Mouse (Mus musculus) cerebellum, postnatal 36 days (tissue): Measurements from ENCODE around the gene Phactr1.
A peak's percentile ranks its signal among the peaks of the same experiment; 100 is the strongest.

ENCODE experiments used
- DNase-seq, 2 experiments: peaks; one replicate each; pipeline ENCODE4 v3.0.0; 2021 to 2022; ENCODE audit warnings: mixed read lengths in 2 of 2

Gene Phactr1

DNA sequence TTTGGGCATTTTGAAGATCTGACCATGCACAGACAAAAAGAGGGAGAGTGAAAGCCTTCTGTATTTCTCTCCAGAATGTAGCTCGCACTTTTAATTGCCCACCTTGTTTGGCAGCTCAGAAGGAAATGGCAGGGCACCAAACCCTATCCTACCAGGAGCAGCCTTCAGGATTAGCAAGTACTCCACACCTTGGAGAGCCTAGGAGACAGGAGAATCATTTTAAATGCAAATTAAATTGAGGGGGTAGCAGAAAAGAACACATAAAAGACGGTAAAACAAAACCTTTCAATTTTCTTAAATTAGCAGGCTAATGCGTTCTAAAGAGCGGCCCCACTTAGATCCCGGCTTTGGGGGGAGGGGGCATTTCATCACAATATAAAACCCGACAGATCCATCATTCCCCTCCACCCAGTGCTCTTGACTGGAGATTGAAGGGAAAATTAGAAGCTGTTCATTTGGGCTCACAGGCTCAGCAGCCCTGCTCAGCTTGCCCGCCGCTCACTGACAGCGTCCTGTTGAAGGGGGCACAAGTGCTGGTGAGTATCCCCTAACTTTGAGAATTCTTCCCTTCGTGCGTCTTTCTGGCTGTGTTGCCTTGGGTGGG lies at the start of gene Phactr1:
Gene Phactr1 (plus strand): TSS at position 233 of the 604 bp plus-strand sequence.
- DNase-seq, result no peak

DNA sequence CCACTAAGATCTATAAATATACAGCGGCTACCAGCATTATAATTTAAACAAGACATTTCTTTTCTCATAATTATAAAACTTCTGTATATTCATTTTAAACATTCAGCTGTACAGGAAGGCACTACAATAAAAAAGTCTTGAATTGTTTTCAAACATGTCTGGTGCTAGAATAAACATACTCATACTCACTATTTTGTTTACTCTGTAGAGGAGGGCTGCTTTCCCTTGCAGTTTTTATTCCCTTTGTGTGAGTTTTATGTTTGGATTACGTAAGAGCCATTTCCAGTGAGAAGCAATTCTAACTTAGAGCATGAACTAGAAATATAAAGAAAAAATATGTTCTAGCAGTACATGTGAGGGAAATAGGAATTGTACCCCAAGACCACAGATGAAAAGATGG lies 45.5 kb upstream of the Phactr1 start:
- DNase-seq, result no peak

DNA sequence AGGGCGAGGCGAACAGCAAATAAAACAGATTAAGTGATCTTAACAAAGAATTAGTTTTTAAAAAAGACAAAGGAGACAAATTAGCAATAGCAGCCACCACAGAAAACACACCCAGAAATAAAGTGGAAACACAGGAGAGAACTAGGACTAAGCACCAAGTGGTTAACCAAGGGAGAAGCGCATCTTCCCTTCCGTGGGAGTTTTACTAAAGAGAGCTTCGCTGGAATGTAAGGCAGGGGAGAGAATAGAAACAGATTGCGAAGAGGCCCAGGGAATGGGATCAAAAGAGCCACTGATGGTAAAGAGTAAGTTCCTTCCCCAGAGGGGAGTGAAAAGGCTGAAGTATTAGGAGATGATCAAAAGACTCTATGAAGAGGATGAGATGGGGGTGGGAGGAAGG lies 30.2 kb upstream of the Phactr1 start:
- DNase-seq, result no peak

DNA sequence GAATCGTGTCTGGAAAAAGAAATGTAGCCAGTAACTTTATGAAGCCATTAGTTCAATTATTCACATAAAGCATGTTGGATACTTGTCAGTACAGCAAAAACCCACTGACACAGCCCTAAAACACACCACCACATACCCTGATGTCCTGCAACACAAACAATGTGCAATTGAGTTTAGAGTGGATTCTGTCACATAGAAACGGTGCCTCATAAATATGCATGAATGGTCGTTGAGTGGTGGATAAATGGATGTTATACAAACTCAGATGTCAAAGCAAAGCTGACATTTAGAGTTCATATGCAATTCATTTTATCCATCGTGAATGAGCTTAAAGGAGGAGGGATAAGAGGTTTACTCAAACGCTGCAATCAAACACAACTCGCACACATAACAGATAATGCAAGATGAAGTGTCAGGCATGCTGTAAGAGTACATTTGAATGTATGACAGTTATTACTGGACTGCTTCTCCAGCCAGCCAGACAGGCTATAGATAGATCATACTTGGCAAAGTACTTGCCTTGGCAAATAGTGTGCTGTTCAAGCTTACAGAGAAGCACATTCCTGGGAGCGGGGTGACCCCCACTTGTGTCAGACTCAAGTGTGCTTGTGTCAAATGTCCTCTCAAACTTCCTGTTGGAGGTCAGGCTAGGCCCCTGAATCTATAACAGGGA lies 23.6 kb upstream of the Phactr1 start:
- DNase-seq, result no peak

DNA sequence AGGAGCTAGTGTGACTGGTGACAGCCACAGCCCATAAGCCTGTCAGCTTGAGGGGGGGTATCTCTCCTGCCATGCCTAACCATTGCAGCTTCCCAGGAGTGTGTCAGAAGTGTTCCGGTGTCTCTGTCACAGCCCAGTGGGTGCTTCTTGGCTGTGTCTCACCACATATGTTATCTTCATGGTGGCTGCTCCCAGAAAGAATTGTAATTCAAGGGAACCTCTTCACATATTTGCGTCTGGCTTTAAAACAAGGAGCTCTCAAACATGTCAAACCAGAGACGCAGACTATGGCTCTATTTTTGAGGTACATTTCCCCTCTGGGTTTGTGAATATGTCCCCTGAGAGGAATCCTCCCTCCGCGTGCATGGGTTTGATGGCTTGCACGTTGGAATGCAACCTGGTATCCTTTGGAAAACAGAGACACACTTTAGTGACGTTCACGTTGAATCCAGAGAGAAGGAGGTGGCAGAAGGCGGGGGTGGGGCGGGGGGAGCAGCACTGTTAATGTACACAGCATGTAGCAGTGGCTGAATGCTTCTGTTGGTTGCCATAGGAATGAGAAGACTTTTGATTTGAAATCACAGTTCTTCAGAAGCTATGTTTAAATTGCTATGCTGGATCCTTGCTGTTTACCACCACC lies 8.7 kb upstream of the Phactr1 start:
- DNase-seq, result peak; percentile 30 to 43

DNA sequence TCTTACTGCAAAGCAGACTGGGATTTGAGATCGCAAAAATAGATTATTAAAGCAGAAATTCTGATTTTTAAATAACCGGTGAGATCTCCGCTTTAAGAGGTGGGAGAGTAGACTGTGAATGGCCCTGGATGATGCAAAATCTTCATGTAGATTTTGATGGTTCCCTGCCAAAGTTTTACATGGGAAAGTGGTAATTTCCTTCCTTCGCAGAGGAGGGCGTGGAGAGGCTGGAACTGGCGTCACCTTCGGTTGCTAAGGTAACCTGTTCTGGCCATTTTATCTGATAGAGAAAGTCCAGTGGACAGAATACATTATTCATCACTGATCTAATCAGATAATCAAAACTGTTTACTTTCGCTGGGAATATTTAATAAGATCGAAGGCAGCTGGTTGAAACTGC lies 876 bp downstream of the Phactr1 start:
- DNase-seq, result no peak

DNA sequence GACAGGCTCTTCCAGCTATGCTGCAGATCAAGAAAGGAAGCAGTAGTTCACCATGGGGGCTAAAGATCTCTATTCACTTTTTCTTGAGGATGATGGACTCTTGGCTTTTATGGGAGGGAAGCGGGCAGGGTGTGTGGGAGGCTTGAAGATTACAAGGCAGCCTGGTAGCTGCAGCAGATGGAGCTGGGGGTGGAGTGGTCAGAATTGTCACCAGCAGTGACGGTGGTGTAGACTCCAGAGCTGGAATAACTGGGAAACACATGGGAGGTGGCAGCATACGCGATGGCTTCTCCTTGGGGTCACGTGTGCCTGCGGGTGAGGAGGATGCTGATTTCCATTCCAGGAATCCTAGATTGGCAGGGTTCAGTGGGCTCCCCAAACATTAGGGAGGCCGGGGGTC lies 3.8 kb downstream of the Phactr1 start:
- no peak for DNase-seq

DNA sequence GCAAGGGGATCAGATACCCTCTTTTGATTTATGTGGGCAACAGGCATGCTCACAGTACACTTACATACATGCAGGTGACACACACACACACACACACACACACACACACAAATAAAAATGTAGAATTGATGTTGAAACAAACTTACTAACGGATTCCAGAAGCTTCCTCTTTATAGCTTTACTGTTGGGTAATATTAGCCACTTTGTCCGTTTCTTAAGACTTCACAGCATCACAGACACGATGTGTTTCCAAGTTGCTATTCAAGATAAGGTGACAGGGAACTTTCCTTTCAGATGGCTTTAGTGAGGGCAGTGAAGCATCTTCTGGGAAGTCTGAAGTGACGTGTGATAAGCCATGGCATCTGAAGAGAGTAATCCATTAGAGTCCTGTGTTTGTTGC lies 11.8 kb downstream of the Phactr1 start:
- no peak for DNase-seq

DNA sequence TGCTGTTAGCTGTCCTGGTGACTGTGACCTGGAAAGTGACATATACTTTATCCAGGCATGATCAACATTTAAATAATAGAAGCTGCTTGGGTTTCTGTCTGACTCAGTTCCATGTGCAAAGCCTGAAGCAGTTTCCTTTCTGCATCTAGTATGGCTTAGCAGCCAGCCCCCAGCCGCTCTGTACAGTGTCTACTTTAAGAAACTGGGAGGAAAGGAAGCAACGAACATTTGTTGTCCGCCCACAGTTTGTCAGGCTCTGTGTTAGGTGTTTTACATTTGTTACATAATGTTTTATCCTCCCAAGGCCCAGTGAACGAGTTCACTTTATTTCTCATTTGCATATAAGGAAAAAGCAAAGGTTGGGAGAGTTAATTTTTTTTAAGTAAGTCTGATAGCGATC lies 16.2 kb downstream of the Phactr1 start:
- DNase-seq, result no peak

DNA sequence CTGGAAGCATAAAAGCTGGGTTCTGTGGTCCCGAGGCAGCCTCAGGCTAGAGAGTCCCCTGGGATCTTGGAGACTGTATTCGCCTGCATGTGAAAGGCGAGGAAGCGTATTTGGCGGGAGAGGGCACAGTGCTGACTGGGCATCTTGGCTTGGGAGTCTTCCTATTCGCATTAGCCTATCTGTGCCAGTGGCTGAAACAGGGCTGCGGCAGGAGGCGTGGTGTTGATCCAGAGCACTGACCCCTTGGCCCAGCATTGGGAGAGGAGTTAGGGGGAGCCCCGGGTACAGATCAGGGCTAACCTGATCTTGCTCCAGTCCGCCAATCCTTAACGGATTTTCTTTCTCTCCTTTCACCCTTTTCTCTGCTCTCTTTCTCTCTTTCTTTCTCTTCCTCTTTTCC lies 28.7 kb downstream of the Phactr1 start:
- peak; percentile 52 to 56 for DNase-seq

DNA sequence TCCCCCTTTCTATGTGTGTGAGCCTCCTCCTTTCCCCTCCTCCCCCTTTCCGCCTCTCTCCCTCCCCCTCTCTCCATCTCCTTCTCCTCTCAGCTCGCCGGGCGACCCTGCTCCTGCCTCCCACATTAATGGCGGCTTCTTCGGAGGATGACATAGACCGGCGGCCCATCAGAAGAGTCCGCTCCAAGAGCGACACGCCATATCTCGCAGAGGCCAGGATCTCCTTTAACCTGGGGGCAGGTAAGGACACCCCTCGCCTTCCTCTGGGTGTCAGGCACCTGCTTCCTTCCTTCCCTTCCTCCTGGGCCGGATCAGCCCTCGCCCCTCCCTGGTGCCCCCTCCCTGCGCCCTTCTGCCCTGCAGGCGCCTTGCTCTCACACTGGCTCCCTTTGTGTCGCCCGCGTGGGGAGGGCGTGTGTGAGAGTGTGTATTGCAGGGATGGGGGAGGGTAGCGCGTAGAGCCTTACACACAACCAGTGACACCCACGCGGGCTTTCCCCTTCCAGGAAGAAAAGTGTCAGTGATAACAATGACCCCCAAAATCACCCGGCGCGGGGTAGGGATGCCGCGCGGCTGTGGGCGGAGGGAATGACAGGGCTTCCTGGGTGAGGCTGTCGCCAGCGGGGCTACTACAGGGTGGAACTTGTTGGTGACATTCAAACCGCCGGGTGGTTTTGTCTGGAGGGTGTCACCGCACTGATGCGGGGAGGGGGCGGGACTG lies 29.3 kb downstream of the Phactr1 start:
- peak; percentile 58 to 65 for DNase-seq

DNA sequence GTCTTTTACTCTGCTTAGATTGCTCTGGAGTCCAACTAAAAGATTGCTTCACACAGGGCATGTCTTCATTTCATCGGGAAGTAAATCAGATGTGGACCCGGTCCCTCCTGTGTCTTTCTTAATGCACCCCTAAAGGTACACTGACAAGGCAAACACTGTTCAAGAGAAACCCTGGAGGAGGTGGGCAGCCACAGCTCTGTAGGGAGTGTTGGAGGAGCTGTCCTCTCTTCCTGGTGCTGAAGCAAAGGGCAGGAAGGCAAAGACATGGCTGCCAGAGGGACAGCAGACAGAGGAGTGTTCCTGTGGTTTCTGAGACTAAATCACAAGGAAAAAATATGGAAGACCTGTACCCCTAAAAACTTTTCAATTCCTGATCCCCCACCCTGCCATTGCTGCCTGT lies 31.1 kb downstream of the Phactr1 start:
- DNase-seq, result no peak

DNA sequence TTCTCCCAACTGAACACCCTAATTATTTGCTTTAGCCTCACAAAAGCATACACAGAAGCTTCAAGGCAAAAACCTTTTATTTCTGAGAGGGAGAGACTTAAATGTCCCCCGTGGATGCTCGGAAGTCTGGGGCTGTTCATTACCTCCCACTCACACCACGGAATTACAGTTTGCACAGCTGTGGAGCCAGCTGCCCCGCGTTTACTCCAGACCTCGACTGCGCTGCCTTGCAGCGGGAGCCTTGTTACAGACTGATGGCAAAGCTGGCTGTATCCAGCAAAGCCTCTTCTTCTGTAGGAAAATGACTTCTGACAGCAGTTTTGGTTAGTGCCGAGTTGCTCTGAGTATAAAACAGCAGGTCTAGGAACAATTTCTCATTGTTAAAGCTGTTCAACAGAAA lies 39.0 kb downstream of the Phactr1 start:
- DNase-seq, result no peak

DNA sequence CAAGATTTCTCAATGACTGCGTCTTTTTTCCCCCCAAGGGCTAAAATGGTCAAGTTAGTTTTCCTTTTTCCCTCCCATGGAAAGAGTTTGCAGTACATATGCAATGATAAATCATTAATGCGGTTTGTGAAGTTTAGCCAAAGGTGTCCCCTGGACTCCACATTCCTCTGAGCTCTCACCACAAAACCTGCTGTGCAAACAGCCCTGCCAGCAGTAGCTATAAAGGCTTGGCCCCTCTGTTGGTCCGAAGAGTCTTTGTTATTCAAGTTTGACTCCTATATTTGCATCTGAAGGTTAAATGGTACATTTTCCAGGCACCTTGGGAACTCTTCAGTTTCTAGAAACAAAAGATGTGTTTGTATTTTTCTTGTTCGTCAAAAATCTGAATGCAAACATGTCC lies 39.7 kb downstream of the Phactr1 start:
- DNase-seq, result no peak

DNA sequence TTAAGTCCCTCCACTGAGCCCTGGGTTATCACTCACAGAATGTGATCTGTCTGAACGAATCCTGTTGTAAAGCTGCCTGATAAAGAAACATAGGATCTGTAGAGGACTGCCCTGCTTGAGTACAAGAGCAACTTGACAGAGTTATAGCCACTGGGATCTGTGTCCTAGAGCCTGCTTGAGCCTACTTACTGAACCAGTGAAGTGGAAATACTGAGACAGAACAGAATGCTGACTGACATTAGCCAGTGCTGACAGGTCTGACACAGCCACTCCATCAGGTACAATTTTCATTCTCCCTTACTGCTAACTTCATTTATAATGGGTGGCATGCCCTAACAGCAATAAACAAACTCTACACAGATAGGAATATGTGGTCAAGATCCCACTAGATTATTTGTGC lies 40.2 kb downstream of the Phactr1 start:
- no peak for DNase-seq

DNA sequence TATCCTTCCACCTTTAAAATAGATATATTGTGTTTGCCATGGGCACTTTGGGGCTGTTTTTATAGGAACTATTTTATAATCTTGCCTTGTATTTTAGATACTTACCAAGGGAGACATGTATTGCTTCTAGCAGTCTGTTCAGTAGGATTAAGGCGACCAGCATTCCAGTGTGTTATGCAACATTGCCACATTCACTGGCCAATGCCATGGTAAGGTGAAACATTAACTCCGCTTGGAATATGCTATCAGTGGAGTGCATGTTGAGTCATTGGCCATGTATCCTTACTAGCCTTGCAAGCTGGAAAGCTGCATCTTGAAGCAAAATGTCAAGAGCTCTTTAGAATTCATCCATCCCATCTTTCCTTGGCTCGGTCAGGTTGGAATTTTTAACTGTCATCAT lies 43.6 kb downstream of the Phactr1 start:
- no peak for DNase-seq

DNA sequence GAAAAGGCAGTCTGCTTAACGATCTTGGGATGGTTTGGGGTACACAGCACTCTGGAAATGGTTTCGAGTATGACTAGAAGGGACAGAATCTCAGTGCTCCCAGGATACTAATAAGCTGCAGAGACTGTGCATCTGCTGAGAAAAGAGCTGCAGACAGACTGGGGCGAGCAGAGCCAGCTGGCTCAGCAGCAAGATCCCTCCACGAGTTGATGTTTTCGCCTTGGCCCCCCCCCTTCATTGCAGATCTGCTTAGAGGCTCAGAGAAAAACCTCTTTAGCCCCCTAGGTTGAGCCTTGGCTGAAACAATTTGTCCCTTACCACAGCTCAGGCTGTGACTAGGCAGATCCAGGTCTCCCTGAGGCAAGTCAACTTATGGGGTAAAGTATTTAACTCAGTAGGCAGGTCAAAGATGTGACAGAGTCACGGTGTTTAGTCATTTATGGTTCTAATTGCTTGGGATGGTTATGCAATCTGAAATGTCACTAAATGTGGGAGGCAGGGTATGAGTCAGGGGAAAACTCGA lies 45.3 kb downstream of the Phactr1 start:
- peak; percentile 15 to 16 for DNase-seq

DNA sequence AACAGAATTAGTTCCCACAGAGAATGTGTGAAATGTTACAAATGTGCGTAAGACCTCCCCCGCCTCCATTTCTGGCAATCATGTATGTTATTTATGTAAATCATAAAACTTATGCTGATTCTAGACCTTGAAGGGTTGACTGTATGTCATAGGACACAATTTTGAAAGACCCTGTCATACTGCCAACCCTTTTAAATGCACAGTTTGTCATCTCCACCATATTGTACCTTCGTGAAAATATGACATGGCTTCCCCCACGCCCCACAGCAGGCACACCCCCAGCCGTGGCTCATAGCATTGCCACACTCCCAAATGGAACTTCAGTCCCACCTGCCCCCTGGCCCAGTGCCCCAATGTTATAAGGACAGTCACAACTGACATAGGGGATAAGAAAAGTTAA lies 57.1 kb downstream of the Phactr1 start:
- no peak for DNase-seq

DNA sequence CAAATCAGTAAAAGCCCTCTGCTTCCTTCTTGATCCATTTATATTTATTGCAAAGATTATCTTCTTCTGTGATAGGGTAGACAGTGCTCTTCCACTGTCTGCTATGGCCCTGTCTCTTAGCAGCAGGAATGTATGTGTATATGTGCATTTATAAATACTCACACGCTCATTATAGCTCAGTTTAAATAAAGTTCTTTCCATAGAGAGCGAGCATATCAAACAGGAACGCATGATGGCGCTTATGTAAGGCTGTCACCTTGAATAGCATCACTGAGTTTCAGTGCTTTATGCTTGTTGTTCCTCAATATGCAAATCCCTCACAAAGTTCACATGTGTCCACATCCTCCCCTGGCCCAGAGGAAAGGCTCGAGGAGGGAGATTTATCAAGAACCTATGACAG lies 57.7 kb downstream of the Phactr1 start:
- no peak for DNase-seq

DNA sequence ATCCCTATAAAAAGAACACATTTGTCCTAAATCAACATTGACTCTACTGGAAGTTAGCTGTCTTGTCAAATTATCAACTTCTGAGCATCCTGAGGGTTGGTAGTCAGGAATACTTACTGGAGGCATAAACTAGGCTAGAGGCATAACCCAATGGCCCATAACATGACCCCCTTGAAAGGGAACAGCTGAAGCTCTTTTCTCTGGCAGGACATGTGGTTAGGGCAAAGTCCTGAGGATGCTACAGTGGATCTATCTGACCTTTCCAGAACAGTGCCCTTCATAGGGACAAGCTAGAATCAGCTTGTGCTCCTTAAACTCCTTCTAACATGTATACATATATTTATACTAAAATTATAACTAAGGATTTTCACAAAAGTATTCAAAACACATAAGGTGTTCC lies 61.8 kb downstream of the Phactr1 start:
- no peak for DNase-seq

DNA sequence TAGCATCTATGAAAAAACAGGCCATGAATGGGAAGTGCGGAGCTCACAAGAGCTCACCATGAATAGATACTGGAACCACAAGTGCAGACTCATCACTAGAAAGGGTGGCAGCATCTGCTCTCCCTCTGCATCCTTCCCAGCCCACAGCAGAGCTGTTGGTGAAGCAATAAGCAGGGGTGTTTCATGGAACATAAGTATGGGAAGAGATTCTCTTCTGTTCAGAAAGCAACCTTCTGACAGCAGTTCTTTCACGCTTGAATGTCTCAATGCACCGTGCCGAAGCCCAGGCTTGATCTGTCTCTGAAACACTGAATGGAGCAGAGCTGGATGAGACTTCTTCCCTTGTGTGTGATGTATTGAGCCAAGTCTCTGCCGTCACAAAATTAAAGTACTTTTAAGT lies 64.0 kb downstream of the Phactr1 start:
- no peak for DNase-seq

DNA sequence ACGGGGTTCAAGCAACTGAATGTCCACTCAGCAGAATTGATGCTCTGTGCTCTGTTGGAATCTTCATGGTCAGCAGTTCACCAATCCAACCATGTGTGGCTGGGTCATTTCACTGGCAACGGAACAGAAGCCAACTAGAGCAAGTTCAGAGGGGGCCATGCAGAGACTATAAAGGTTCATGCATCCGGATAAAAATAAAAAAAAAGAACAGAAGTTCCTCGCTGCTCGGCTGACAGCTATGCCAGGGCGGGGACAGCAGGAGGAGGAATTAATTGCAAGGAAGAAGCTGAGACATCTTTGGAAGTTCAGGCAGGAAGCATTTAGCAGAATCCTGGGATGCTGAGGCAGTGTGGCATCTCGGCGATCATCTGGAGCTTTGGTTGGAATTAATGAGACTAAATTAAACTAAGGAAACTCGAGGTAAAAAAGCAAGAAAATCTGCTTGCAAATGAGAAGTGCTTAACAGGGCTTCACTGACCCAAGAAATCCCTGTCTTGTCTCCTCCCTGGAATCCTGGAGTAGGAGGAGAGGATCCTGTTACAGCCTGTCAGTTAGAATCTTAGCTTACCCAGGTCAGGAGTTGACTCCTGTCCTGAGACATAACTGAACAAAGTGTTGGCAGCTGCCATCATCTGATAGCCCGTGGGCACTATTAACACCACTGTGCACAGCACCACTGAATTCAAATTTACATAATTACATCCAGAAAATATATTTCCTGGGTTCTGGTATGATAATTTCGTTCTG lies 77.4 kb downstream of the Phactr1 start:
- DNase-seq, result no peak

DNA sequence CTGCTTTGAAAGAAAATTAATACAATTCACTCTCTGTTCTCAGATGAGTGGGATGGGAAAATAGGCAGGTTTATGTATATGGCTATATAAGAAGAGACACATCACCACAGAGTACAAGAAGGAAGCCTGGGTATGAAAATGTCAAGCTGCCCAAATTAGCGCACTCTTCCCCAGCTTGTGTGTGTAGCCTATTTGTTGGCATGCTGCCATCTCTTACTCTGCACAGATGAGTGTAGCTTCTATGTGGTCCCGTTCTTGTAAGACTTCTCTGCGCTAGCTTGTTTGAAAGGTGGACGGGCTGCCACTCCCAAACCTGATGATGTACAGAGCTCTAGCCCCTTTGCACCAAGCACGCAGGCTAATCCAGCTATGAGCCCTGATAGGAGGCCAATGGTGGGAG lies 78.7 kb downstream of the Phactr1 start:
- DNase-seq, result no peak
